Mouse (Mus musculus) cerebellum, adult 11 months (tissue): ENCODE data around the gene Usp29.
A peak's percentile ranks its signal among the peaks of the same experiment; 100 is the strongest.
"Not testable (repeated sequence)": the region's sequence is repeated elsewhere in the genome, so short reads cannot be mapped to it uniquely, and the experiment has no call there.

Experiments
- DNase-seq: peaks from one replicate; pipeline ENCODE4 v3.0.0; 2022

Gene Usp29

DNA sequence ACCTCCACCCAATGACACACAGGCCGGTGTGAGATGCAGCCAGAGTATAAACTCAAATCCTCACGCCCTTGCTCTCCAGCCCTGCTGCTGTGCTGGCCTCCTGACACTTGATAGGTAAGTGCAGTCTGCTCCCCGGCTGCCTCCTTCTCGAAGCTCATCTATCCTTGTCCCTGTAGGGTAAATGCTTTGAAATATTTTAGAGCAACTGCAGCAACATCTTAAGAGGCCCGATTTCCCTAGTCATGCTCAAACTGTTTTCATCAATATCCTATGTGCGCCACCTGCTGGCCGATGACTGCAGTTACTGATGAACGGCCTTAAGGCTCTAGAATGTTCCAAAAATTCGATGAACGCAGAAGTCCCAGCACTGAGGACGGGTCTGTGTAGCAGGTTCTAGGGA is 206.7 kb downstream of the Usp29 start:
- DNase-seq: peak; percentile 64

- DNase-seq: no peak
Observed at GRCm38 (mm10) chr7:6940761-6941231, 210.4 kb downstream of the Usp29 start.

DNA sequence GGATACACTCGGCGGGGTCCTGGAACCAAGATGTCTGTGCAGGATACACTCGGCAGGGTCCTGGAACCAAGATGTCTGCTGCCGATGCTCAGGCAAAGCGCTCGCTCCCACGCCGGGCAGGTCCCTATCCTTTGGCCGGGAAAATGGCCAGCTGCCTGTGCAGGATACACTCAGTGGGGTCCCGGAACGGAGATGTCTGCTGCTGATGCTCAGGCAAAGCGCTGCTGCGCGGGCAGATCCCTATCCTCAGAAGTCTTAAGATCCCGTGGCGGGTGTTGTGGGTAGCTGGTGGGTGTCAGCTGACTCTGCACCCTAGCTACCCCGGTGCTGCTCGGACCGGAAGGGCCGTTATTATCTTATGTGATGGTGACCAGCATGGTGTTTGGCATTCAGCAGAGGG is 217.7 kb downstream of the Usp29 start:
- peak; percentile 35 for DNase-seq

DNA sequence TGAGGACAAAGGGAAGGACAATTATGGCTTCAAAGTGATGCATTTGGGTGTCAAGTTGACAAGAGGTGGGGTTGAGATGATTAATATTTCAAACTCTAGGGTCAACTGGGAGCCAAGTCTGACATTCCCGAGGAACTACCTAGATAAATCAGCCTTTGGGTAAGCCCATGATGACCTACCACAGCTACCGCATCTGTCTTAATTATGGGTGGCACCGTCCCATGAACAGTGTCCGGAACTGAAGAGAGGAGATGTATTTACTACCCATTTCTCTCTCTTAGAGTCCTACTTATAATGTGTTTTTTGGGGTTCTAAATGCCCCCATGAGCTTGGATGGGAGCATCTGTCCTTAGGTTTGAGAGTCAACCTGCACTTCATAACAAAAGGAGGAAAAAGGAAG is 226.2 kb downstream of the Usp29 start:
- no peak for DNase-seq

DNA sequence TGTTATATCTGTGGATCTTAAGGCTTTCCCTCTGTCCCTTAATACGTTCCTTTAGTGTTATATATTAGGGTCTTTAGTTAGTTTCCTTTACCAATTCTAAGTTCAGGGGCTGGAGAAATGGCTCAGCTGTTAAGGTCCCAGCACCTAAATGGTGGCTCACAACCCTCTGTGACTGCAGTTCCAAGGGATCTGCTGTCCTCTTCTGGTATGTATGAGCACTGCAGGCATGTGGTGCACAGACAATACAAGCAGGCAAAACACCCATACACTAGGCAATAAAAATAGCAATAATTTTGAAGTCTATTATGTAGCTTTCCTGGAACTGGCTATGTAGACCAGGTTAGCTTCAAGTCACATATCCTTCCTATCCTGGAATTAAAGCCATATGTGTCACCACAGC is 228.2 kb downstream of the Usp29 start:
- DNase-seq: no peak

DNA sequence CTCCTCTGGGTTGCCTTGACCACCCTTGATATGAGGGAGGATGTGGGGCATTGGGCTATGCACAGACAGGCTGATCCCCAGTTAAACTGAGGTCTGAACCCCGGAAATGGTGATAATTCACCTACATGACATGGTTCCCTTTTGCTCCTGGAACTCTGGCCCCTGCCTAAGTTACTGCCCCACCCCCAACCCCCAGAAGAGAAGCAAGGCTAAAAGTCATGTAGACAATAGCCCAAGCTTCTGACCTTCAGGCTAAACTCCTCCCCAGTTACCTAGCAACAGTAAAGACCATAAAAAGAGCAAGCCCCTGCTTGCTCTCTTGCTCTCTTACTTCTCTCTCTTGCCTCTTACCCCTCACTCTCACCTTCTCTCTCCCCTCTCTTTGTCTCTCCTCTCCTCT is 243.2 kb downstream of the Usp29 start:
- DNase-seq: no peak

DNA sequence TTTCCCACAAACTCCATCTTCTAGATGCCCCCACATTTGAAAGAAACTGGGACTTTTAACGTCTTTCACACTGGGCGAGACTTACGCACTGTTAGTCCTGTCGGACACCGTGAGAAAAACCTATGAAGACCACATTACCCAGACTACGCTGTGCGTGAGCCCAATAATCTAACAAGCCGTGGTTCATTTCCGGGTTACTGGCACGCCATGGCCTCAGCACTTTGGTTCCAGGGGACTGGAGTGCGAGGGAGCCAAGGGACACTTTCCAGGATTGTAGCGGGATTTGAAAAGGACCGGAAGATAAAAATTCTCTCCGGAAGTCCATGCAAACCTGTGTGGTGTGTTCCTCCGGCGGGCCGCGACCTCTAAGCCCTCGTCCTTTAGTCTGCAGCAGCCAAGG is 246.5 kb downstream of the Usp29 start:
- DNase-seq: no peak

DNA sequence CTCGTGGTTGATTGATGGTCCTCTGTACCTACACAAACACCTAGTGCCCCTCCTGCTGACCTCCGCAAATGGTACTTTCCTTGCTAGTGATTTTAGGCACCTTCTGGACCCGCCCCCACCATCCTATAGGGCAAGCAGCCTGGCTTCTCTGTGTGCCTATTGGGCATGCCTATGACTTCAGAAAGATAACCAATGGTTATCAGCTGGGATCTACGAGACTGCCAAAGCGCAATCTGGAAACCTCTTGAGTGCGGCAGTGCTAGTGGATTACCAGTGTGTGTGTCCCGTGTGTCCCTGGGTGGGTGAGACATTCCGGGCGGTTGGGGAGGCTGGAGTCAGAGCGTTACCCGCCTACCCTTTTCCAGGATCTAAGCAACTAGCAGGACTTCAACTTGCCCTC is 264.9 kb downstream of the Usp29 start, which contains the start of gene Aurkc:
Aurkc (plus strand) TSS at position 50 of the 400 bp plus-strand sequence.
- not testable (repeated sequence) for DNase-seq

DNA sequence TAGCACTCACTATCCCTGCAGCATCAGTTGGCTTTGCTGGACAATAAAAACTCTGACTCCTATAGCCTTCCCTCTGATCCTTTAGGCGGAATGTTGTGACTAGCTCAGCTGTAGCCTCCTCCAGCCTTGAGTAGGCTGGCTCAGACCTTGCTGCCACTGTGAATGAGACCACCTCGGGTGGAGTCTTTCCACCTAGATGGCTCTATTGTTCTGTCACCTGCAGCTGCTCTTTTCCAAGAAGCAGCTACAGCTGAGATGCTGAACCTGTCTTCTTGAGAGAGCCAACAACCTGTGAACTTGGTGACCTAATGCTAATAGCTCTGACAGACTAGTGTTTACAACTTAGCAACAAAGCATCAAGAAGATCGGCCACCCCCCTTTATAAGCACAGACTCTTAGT is 268.5 kb downstream of the Usp29 start:
- not testable (repeated sequence) for DNase-seq

GRCm38 (mm10) chr7:7005441-7005840 is 275.1 kb downstream of the Usp29 start:
- DNase-seq: not testable (repeated sequence)
